Comparison of ENCODE assay signal across 7 mouse cellular contexts in genomic region chr16:30008451-30009357, GRCm38 (mm10). TPM values are rescaled to one million over a fixed set of nuclear protein-coding genes. Genes with fewer than 3 reads are reported as not detected.
DNase-seq lines count a peak whose midpoint lies in the region; ATAC-seq lines count a peak whose summit lies in the region.

No protein-coding gene starts in this region.

- 2% methylated on average over 50 of the region's 62 CpGs for WGBS in limb, embryonic 11.5 days
- WGBS in midbrain, embryonic 14.5 days: 1% methylated on average over 61 of the region's 62 CpGs

- H3K27me3 ChIP-seq in limb, embryonic 11.5 days (ENCODE audit: control insufficient read depth, insufficient read depth, low read length): no peaks in the 10 kb centered on the region
- H3K27me3 ChIP-seq in midbrain, embryonic 14.5 days (ENCODE audit: control insufficient read depth, insufficient read depth, low read length): peaks cover 32% of the 10 kb centered on the region

- DNase-seq in adrenal gland, adult 18-20 months (ENCODE audit: low spot score in 2 of 2): peak; percentile 78 to 83
- peak; percentile 81 for DNase-seq in embryo, embryonic 11.5 days (ENCODE audit: low read depth, low spot score)
- peak; percentile 80 for DNase-seq in gonadal fat pad, adult 2 months (ENCODE audit: low read depth)
- peak; percentile 97 for DNase-seq in kidney, adult 11 months
- peak; percentile 91 for DNase-seq in limb, embryonic 11.5 days (ENCODE audit: low spot score)
- DNase-seq in midbrain, embryonic 14.5 days: peak; percentile 91
- peak; percentile 41 to 63 for DNase-seq in spleen, postnatal 10 days (ENCODE audit: low spot score in 2 of 2)

- peak overlapping the region; percentile 88 for H3K27ac ChIP-seq in limb, embryonic 11.5 days (replicated peaks; ENCODE audit: low read depth, low read length)
- peak overlapping the region; percentile 52; the same call in 1 of the 2 replicates for H3K27ac ChIP-seq in midbrain, embryonic 14.5 days (replicated peaks; ENCODE audit: low read depth, low read length)

- peaks cover 20% of the 10 kb centered on the region for H3K4me1 ChIP-seq in limb, embryonic 11.5 days (ENCODE audit: control insufficient read depth, insufficient read depth, low read length)
- H3K4me1 ChIP-seq in midbrain, embryonic 14.5 days (ENCODE audit: control insufficient read depth, insufficient read depth, low read length): peaks cover 12% of the 10 kb centered on the region

- peak; percentile 90 for ATAC-seq in limb, embryonic 11.5 days (ENCODE audit: insufficient number of reproducible peaks, low FRiP score, low TSS enrichment, low read depth)
- ATAC-seq in midbrain, embryonic 14.5 days (ENCODE audit: low FRiP score, low TSS enrichment): peak; percentile 93

- peak overlapping the region; percentile 91 for H3K4me2 ChIP-seq in limb, embryonic 11.5 days (ENCODE audit: low read depth, severe bottlenecking)
- peak overlapping the region; percentile 89 for H3K4me2 ChIP-seq in midbrain, embryonic 14.5 days (ENCODE audit: low read length)

- peak overlapping the region; percentile 38 for H3K4me3 ChIP-seq in limb, embryonic 11.5 days (ENCODE audit: low read depth, low read length)
- peak overlapping the region; percentile 44 for H3K4me3 ChIP-seq in midbrain, embryonic 14.5 days (replicated peaks; ENCODE audit: low read depth, low read length)

- peak overlapping the region; percentile 54 for H3K9ac ChIP-seq in limb, embryonic 11.5 days (ENCODE audit: low read length)
- H3K9ac ChIP-seq in midbrain, embryonic 14.5 days (replicated peaks; ENCODE audit: low read length): peak overlapping the region; percentile 50

- H3K9me3 ChIP-seq in limb, embryonic 11.5 days (ENCODE audit: control insufficient read depth, low read length): no peaks in the 10 kb centered on the region
- no peaks in the 10 kb centered on the region for H3K9me3 ChIP-seq in midbrain, embryonic 14.5 days (ENCODE audit: control insufficient read depth, low read length)

- no peaks in the 10 kb centered on the region for H3K36me3 ChIP-seq in limb, embryonic 11.5 days (ENCODE audit: control insufficient read depth, insufficient read depth, low read length)
- no peaks in the 10 kb centered on the region for H3K36me3 ChIP-seq in midbrain, embryonic 14.5 days (ENCODE audit: control insufficient read depth, insufficient read depth, low read length)

RNA-seq across cellular contexts. Expression of gene Hes1, which starts 55.5 kb away (rescaled TPM):
- total RNA-seq in adrenal gland, adult 18-20 months (2021): 10 to 100 TPM; 21.0 to 31.1 TPM
- 34.6 and 58.1 TPM in 2 replicates for polyA plus RNA-seq in gonadal fat pad, adult 2 months (2012; rRNA removed)
- polyA plus RNA-seq in limb, embryonic 11.5 days (2014; fragmentation: Nextera tagmentation; extraction: Ambion mirVana): 71.0 and 71.8 TPM in 2 replicates
- polyA plus RNA-seq in midbrain, embryonic 14.5 days (2014; fragmentation: Nextera tagmentation; extraction: Ambion mirVana): 11.3 and 12.7 TPM in 2 replicates

Comparison
In these comparisons a context has a peak if more than half of its experiments do, and no peak if none do; other contexts are left out.
1. Peak in every context shown above with its lines: DNase-seq, ATAC-seq, H3K4me3 ChIP-seq and H3K27ac ChIP-seq.